Mouse (Mus musculus): ENCODE measurements at regions not wholly inside any gene's neighbourhood (a gene's known extent, or its start where the extent isn't known, plus 50 kb on each side); places are given as distances from the start of the nearest gene placed in this dataset.

DNA sequence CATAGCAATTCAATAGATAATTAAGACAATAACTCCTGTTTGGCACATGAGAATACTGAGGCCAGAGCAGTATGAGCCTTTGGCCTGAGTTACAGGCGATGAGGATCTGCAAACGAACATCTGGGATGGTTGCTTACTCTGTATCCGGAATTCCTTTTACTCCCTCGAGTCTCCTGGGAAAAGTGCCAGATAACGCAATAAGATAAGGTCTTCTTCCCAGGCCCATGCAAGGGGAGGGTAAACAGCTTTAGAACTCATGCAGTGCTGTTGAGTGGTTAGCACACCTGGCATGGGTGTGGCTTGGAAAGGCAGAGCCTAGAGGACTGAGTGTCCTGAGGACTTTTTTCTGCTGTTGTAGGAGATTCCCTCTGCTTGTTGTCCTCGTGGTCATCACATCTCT, 598.2 kb downstream of the 9430069I07Rik start:
- TF ChIP-seq POLR2A (IDR thresholded peaks at IDR 0.05; ENCODE audit: low read depth, low read length) (no peak), CTCF (conservative IDR thresholded peaks at IDR 0.05; ENCODE audit: insufficient read depth, insufficient read length, low read depth, low read length) (no peak)
- H3K4me1 ChIP-seq (ENCODE audit: control insufficient read depth, insufficient read depth, low read length), result no peaks in the 10 kb centered on the region
- H3K36me3 ChIP-seq (ENCODE audit: control insufficient read depth, insufficient read depth, low read length), result no peaks in the 10 kb centered on the region
- H3K27ac ChIP-seq (ENCODE audit: insufficient read depth, low read depth, low read length), result no peak overlapping the region
- DNase-seq, result no peak
- no peak overlapping the region for H3K4me3 ChIP-seq (ENCODE audit: insufficient read depth, low read depth, low read length)
- WGBS, result 49% methylated on average over 6 of the region's 6 CpGs
- no peaks in the 10 kb centered on the region for H3K27me3 ChIP-seq (replicated peaks; ENCODE audit: control insufficient read depth, insufficient read depth, low read length)

DNA sequence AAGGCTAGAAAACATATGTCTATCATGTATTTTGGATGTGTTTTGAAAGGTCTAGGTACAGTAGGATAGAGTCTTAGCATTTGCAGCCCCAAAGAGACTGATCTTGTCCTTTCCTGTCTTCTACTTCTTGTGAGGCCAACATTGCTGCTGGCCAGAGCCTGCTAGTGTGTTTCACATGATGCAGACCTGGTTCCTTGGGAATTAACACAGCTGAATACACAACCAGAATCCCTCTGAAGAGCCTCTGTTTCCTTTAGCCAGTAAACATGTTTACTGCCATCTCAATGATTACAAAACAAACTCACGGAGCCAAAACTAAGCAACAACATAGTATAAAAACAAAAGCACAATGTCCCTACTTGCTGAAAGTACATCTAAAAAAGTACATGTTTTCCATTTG, 598.9 kb downstream of the 9430069I07Rik start:
- no peak for DNase-seq
- no peaks in the 10 kb centered on the region for H3K36me3 ChIP-seq (ENCODE audit: control insufficient read depth, insufficient read depth, low read length)
- no peaks in the 10 kb centered on the region for H3K27me3 ChIP-seq (replicated peaks; ENCODE audit: control insufficient read depth, insufficient read depth, low read length)
- no peak overlapping the region for H3K27ac ChIP-seq (ENCODE audit: insufficient read depth, low read depth, low read length)
- no peaks in the 10 kb centered on the region for H3K4me1 ChIP-seq (ENCODE audit: control insufficient read depth, insufficient read depth, low read length)
- H3K4me3 ChIP-seq (ENCODE audit: insufficient read depth, low read depth, low read length), result no peak overlapping the region
- WGBS, result 87% methylated on average over 1 of the region's 1 CpGs
- TF ChIP-seq CTCF (conservative IDR thresholded peaks at IDR 0.05; ENCODE audit: insufficient read depth, insufficient read length, low read depth, low read length), result no peak
- no peak for TF ChIP-seq POLR2A (IDR thresholded peaks at IDR 0.05; ENCODE audit: low read depth, low read length)

All from kidney, adult 2 months (tissue).